Mouse (Mus musculus) kidney, adult 2 months (tissue): Measurements from ENCODE around the gene Nr1d1. TPM values are rescaled to one million over a fixed set of nuclear protein-coding genes. Genes with fewer than 3 reads are reported as not detected.
A peak's percentile ranks its signal among the peaks of the same experiment; 100 is the strongest.

Source experiments
- DNase-seq: peaks from one replicate; pipeline ENCODE4 v3.0.0; 2021
- H3K27ac ChIP-seq: fragments of 200-500 bp; 2 replicates; pipeline ENCODE4 v1.5.1; 2012; ENCODE audit warnings: low read depth, low read length, control low read depth, inconsistent platforms; ENCODE audit not compliant: insufficient read depth
- H3K27me3 ChIP-seq: fragments of 200-500 bp; replicated peaks from 2 replicates; pipeline ENCODE4 v1.6.1; 2012; ENCODE audit warnings: mild to moderate bottlenecking, moderate library complexity, low read length, inconsistent platforms; ENCODE audit not compliant: control insufficient read depth, insufficient read depth
- H3K36me3 ChIP-seq: fragments of 200-500 bp; 2 replicates; pipeline ENCODE4 v1.6.1; 2012; ENCODE audit warnings: mild to moderate bottlenecking, moderate library complexity, low read length, inconsistent platforms; ENCODE audit not compliant: control insufficient read depth, insufficient read depth
- H3K4me1 ChIP-seq: fragments of 200-500 bp; 2 replicates; pipeline ENCODE4 v1.6.1; 2011; ENCODE audit warnings: low read length; ENCODE audit not compliant: control insufficient read depth, insufficient read depth
- H3K4me3 ChIP-seq: fragments of 200-500 bp; 2 replicates; pipeline ENCODE4 v1.5.1; 2011; ENCODE audit warnings: mild to moderate bottlenecking, low read depth, low read length, control low read depth; ENCODE audit not compliant: insufficient read depth
- CTCF ChIP-seq: fragments of 200-500 bp; conservative IDR thresholded peaks from 2 replicates; pipeline ENCODE4 v1.5.1; 2011; ENCODE audit warnings: low read depth, mild to moderate bottlenecking, control low read depth, low read length, moderate library complexity, mixed read lengths; ENCODE audit not compliant: insufficient read depth, insufficient read length
- POLR2A ChIP-seq: fragments of 200-500 bp; IDR thresholded peaks from one replicate; pipeline ENCODE4 v1.6.1; 2011; ENCODE audit warnings: low read depth, low read length, control low read depth
- WGBS: fragments of 180-500 bp; shearing (Covaris S2); methylation state at CpG from one replicate; pipeline ENCODE4 v1.1.7; 2018; 5-methylcytosine and 5-hydroxymethylcytosine counted together
- polyA plus RNA-seq: library from polyadenylated mRNA; depleted of rRNA; stranded (reverse); fragments of >200 nt; gene quantifications from 2 replicates; pipeline ENCODE4 v1.2.3, GENCODE M21; 2012; rRNA removed

Nr1d1 gene
- polyA plus RNA-seq, 1 experiment: 140 TPM

GRCm38 (mm10) chr11:98730727-98731126 lies 44.4 kb downstream of the Nr1d1 start:
- no peaks in the 10 kb centered on the region for H3K36me3 ChIP-seq
- 0 out of 2 replicates have a peak overlapping the region, but pooled peaks have one; percentile 22 for H3K27ac ChIP-seq
- DNase-seq: peak; percentile 33
- TF ChIP-seq POLR2A: no peak
- no peak for TF ChIP-seq CTCF
- no peaks in the 10 kb centered on the region for H3K27me3 ChIP-seq
- H3K4me1 ChIP-seq: peaks cover 10% of the 10 kb centered on the region
- 60% methylated on average over 4 of the region's 4 CpGs for WGBS
- H3K4me3 ChIP-seq: no peak overlapping the region

GRCm38 (mm10) chr11:98729119-98729588 lies 46.0 kb downstream of the Nr1d1 start, which contains the start of gene Med24:
TSS of gene Med24 (minus strand) at chr11:98729435.
- H3K27ac ChIP-seq: peak within 1 kb of the TSS; percentile 72; the same call in 1 of the 2 replicates
- peaks cover 10% of the 10 kb centered on the region for H3K4me1 ChIP-seq
- no peak for TF ChIP-seq CTCF
- TF ChIP-seq POLR2A: no peak
- peak within 1 kb of the TSS; percentile 93 for H3K4me3 ChIP-seq
- no peaks in the 10 kb centered on the region for H3K27me3 ChIP-seq
- DNase-seq: peak; percentile 97
- no peaks in the 10 kb centered on the region for H3K36me3 ChIP-seq
- under 1% methylated on average over 16 of the region's 16 CpGs for WGBS

- WGBS: 85% methylated on average over 15 of the region's 15 CpGs
- Histone ChIP-seq H3K4me3 (no peak overlapping the region), H3K27ac (no peak overlapping the region; the same call in 1 of the 2 replicates), H3K27me3 (no peaks in the 10 kb centered on the region), H3K4me1 (peaks cover 19% of the 10 kb centered on the region), H3K36me3 (no peaks in the 10 kb centered on the region)
- TF ChIP-seq CTCF: no peak
- no peak for TF ChIP-seq POLR2A
- peak; percentile 30 for DNase-seq
These were observed 49.1 kb downstream of the Nr1d1 start for GRCm38 (mm10) chr11:98725926-98726506.

GRCm38 (mm10) chr11:98723098-98723497 lies 52.0 kb downstream of the Nr1d1 start:
- H3K27me3 ChIP-seq: no peaks in the 10 kb centered on the region
- TF ChIP-seq POLR2A (no peak), CTCF (no peak)
- no peak overlapping the region for H3K27ac ChIP-seq
- no peak overlapping the region for H3K4me3 ChIP-seq
- DNase-seq: peak; percentile 40
- WGBS: 59% methylated on average over 7 of the region's 7 CpGs
- H3K4me1 ChIP-seq: peaks cover 12% of the 10 kb centered on the region
- H3K36me3 ChIP-seq: no peaks in the 10 kb centered on the region

- Histone ChIP-seq H3K36me3 (no peaks in the 10 kb centered on the region), H3K27me3 (no peaks in the 10 kb centered on the region), H3K27ac (peak overlapping the region; percentile 44; the same call in 1 of the 2 replicates), H3K4me3 (no peak overlapping the region), H3K4me1 (peaks cover 12% of the 10 kb centered on the region)
- WGBS: 43% methylated on average over 24 of the region's 24 CpGs
- DNase-seq: peak; percentile 85
- TF ChIP-seq CTCF: peak; percentile 41
- no peak for TF ChIP-seq POLR2A
These were observed 53.5 kb downstream of the Nr1d1 start for GRCm38 (mm10) chr11:98721458-98722226.

- DNase-seq: no peak
- 61% methylated on average over 2 of the region's 2 CpGs for WGBS
- no peak for TF ChIP-seq POLR2A
- Histone ChIP-seq H3K36me3 (no peaks in the 10 kb centered on the region), H3K4me1 (peaks cover 9% of the 10 kb centered on the region), H3K4me3 (no peak overlapping the region), H3K27me3 (no peaks in the 10 kb centered on the region), H3K27ac (no peak overlapping the region)
These were observed 54.4 kb downstream of the Nr1d1 start for GRCm38 (mm10) chr11:98720756-98721155.

Other genes starting within 250 kb of the Nr1d1 start
- 0.58 and 3.9 TPM in 2 replicates for gene Ikzf3, start 229.3 kb downstream of the Nr1d1 start, polyA plus RNA-seq
- gene Zpbp2, start 224.2 kb downstream of the Nr1d1 start, polyA plus RNA-seq: 0.26 and 0.34 TPM in 2 replicates
- 57.2 and 60.2 TPM in 2 replicates for gene Ormdl3, start 188.0 kb downstream of the Nr1d1 start, polyA plus RNA-seq
- gene Lrrc3c, start 177.0 kb downstream of the Nr1d1 start, polyA plus RNA-seq: not detected in 2 replicates
- gene Gm12355, start 149.7 kb downstream of the Nr1d1 start, polyA plus RNA-seq: not detected in 2 replicates
- not detected in 2 replicates for gene Gsdma3, start 149.0 kb downstream of the Nr1d1 start, polyA plus RNA-seq
- gene Gsdma2, start 128.6 kb downstream of the Nr1d1 start, polyA plus RNA-seq: not detected in 2 replicates
- not detected in 2 replicates for gene Gsdma, start 111.0 kb downstream of the Nr1d1 start, polyA plus RNA-seq
- gene Psmd3, start 92.8 kb downstream of the Nr1d1 start, polyA plus RNA-seq: 307 and 331 TPM in 2 replicates
- not detected in 2 replicates for gene Csf3, start 74.1 kb downstream of the Nr1d1 start, polyA plus RNA-seq
- 45.3 and 54.1 TPM in 2 replicates for gene Med24, start 45.9 kb downstream of the Nr1d1 start, polyA plus RNA-seq
- 92.7 and 97.2 TPM in 2 replicates for gene Thra, start 34.7 kb downstream of the Nr1d1 start, polyA plus RNA-seq
- 23.5 and 24.5 TPM in 2 replicates for gene Msl1, start 20.2 kb upstream of the Nr1d1 start, polyA plus RNA-seq
- 21.0 and 24.5 TPM in 2 replicates for gene Casc3, start 29.6 kb upstream of the Nr1d1 start, polyA plus RNA-seq
- 4.2 and 4.7 TPM in 2 replicates for gene Rapgefl1, start 61.5 kb upstream of the Nr1d1 start, polyA plus RNA-seq
- 8.7 and 9.9 TPM in 2 replicates for gene Wipf2, start 88.3 kb upstream of the Nr1d1 start, polyA plus RNA-seq
- gene Cdc6, start 132.5 kb upstream of the Nr1d1 start, polyA plus RNA-seq: 0.11 and 0.14 TPM in 2 replicates
- 18.0 and 19.6 TPM in 2 replicates for gene Rara, start 152.5 kb upstream of the Nr1d1 start, polyA plus RNA-seq
- 0.34 and 0.57 TPM in 2 replicates for gene Gjd3, start 207.7 kb upstream of the Nr1d1 start, polyA plus RNA-seq
- 0.72 and 1.1 TPM in 2 replicates for gene Top2a, start 248.9 kb upstream of the Nr1d1 start, polyA plus RNA-seq